Mouse (Mus musculus): Measurements from ENCODE around the gene Sgcd. TPM values are rescaled to one million over a fixed set of nuclear protein-coding genes. Genes with fewer than 3 reads are reported as not detected.

Sgcd gene
- polyA plus RNA-seq, 1 experiment, result 0.18 TPM

GRCm38 (mm10) chr11:47050390-47050789, 938.4 kb downstream of the Sgcd start:
- H3K27me3 ChIP-seq (ENCODE audit: control insufficient read depth, insufficient read depth, low read length), result no peaks in the 10 kb centered on the region
- no peak overlapping the region for H3K27ac ChIP-seq (ENCODE audit: insufficient read depth, low read depth, low read length)
- no peaks in the 10 kb centered on the region for H3K4me1 ChIP-seq (ENCODE audit: control insufficient read depth, insufficient read depth, insufficient read length, low read length)
- 38% methylated on average over 2 of the region's 2 CpGs for WGBS
- no peaks in the 10 kb centered on the region for H3K36me3 ChIP-seq (ENCODE audit: control insufficient read depth, insufficient read depth, low read length)
- H3K4me3 ChIP-seq (ENCODE audit: low read depth, low read length), result no peak overlapping the region
- TF ChIP-seq CTCF (IDR thresholded peaks at IDR 0.05; ENCODE audit: extremely low read depth, insufficient read length, insufficient replicate concordance, low read depth, low read length), result no peak

- TF ChIP-seq POLR2A (IDR thresholded peaks at IDR 0.05; ENCODE audit: low read depth, low read length) (no peak), CTCF (IDR thresholded peaks at IDR 0.05; ENCODE audit: extremely low read depth, insufficient read length, insufficient replicate concordance, low read depth, low read length) (no peak)
- no peak overlapping the region for H3K4me3 ChIP-seq (ENCODE audit: low read depth, low read length)
- H3K27ac ChIP-seq (ENCODE audit: insufficient read depth, low read depth, low read length), result no peak overlapping the region
- no peaks in the 10 kb centered on the region for H3K27me3 ChIP-seq (ENCODE audit: control insufficient read depth, insufficient read depth, low read length)
- WGBS, result 71% methylated on average over 4 of the region's 4 CpGs
- H3K4me1 ChIP-seq (ENCODE audit: control insufficient read depth, insufficient read depth, insufficient read length, low read length), result no peaks in the 10 kb centered on the region
- no peaks in the 10 kb centered on the region for H3K36me3 ChIP-seq (ENCODE audit: control insufficient read depth, insufficient read depth, low read length)
These were observed 939.0 kb downstream of the Sgcd start for GRCm38 (mm10) chr11:47049756-47050155.

- Histone ChIP-seq H3K27ac (ENCODE audit: insufficient read depth, low read depth, low read length) (no peak overlapping the region), H3K27me3 (ENCODE audit: control insufficient read depth, insufficient read depth, low read length) (no peaks in the 10 kb centered on the region), H3K4me1 (ENCODE audit: control insufficient read depth, insufficient read depth, insufficient read length, low read length) (no peaks in the 10 kb centered on the region), H3K36me3 (ENCODE audit: control insufficient read depth, insufficient read depth, low read length) (no peaks in the 10 kb centered on the region), H3K4me3 (ENCODE audit: low read depth, low read length) (no peak overlapping the region)
- no peak for TF ChIP-seq CTCF (IDR thresholded peaks at IDR 0.05; ENCODE audit: extremely low read depth, insufficient read length, insufficient replicate concordance, low read depth, low read length)
- TF ChIP-seq POLR2A (IDR thresholded peaks at IDR 0.05; ENCODE audit: low read depth, low read length), result no peak
- 76% methylated on average over 5 of the region's 5 CpGs for WGBS
These were observed 956.5 kb downstream of the Sgcd start for GRCm38 (mm10) chr11:47032318-47032717.

GRCm38 (mm10) chr11:47020874-47021273, 967.9 kb downstream of the Sgcd start:
- Histone ChIP-seq H3K27ac (ENCODE audit: insufficient read depth, low read depth, low read length) (no peak overlapping the region), H3K4me1 (ENCODE audit: control insufficient read depth, insufficient read depth, insufficient read length, low read length) (no peaks in the 10 kb centered on the region), H3K36me3 (ENCODE audit: control insufficient read depth, insufficient read depth, low read length) (no peaks in the 10 kb centered on the region), H3K27me3 (ENCODE audit: control insufficient read depth, insufficient read depth, low read length) (no peaks in the 10 kb centered on the region), H3K4me3 (ENCODE audit: low read depth, low read length) (no peak overlapping the region)
- TF ChIP-seq CTCF (IDR thresholded peaks at IDR 0.05; ENCODE audit: extremely low read depth, insufficient read length, insufficient replicate concordance, low read depth, low read length) (no peak), POLR2A (IDR thresholded peaks at IDR 0.05; ENCODE audit: low read depth, low read length) (no peak)
- WGBS, result 46% methylated on average over 6 of the region's 6 CpGs

- TF ChIP-seq POLR2A (IDR thresholded peaks at IDR 0.05; ENCODE audit: low read depth, low read length) (no peak), CTCF (IDR thresholded peaks at IDR 0.05; ENCODE audit: extremely low read depth, insufficient read length, insufficient replicate concordance, low read depth, low read length) (no peak)
- H3K27ac ChIP-seq (ENCODE audit: insufficient read depth, low read depth, low read length), result no peak overlapping the region
- WGBS, result 53% methylated on average over 2 of the region's 2 CpGs
- no peak overlapping the region for H3K4me3 ChIP-seq (ENCODE audit: low read depth, low read length)
- no peaks in the 10 kb centered on the region for H3K4me1 ChIP-seq (ENCODE audit: control insufficient read depth, insufficient read depth, insufficient read length, low read length)
- H3K36me3 ChIP-seq (ENCODE audit: control insufficient read depth, insufficient read depth, low read length), result no peaks in the 10 kb centered on the region
- no peaks in the 10 kb centered on the region for H3K27me3 ChIP-seq (ENCODE audit: control insufficient read depth, insufficient read depth, low read length)
These were observed 970.6 kb downstream of the Sgcd start for GRCm38 (mm10) chr11:47018139-47018538.

GRCm38 (mm10) chr11:47015683-47016082, 973.1 kb downstream of the Sgcd start:
- no peaks in the 10 kb centered on the region for H3K27me3 ChIP-seq (ENCODE audit: control insufficient read depth, insufficient read depth, low read length)
- no peaks in the 10 kb centered on the region for H3K4me1 ChIP-seq (ENCODE audit: control insufficient read depth, insufficient read depth, insufficient read length, low read length)
- TF ChIP-seq CTCF (IDR thresholded peaks at IDR 0.05; ENCODE audit: extremely low read depth, insufficient read length, insufficient replicate concordance, low read depth, low read length), result no peak
- no peak for TF ChIP-seq POLR2A (IDR thresholded peaks at IDR 0.05; ENCODE audit: low read depth, low read length)
- no peaks in the 10 kb centered on the region for H3K36me3 ChIP-seq (ENCODE audit: control insufficient read depth, insufficient read depth, low read length)
- 56% methylated on average over 2 of the region's 2 CpGs for WGBS
- no peak overlapping the region for H3K4me3 ChIP-seq (ENCODE audit: low read depth, low read length)
- H3K27ac ChIP-seq (ENCODE audit: insufficient read depth, low read depth, low read length), result no peak overlapping the region

GRCm38 (mm10) chr11:47014278-47014677, 974.5 kb downstream of the Sgcd start:
- no peaks in the 10 kb centered on the region for H3K27me3 ChIP-seq (ENCODE audit: control insufficient read depth, insufficient read depth, low read length)
- no peaks in the 10 kb centered on the region for H3K36me3 ChIP-seq (ENCODE audit: control insufficient read depth, insufficient read depth, low read length)
- TF ChIP-seq POLR2A (IDR thresholded peaks at IDR 0.05; ENCODE audit: low read depth, low read length), result no peak
- TF ChIP-seq CTCF (IDR thresholded peaks at IDR 0.05; ENCODE audit: extremely low read depth, insufficient read length, insufficient replicate concordance, low read depth, low read length), result no peak
- H3K4me3 ChIP-seq (ENCODE audit: low read depth, low read length), result no peak overlapping the region
- H3K4me1 ChIP-seq (ENCODE audit: control insufficient read depth, insufficient read depth, insufficient read length, low read length), result no peaks in the 10 kb centered on the region
- no peak overlapping the region for H3K27ac ChIP-seq (ENCODE audit: insufficient read depth, low read depth, low read length)

GRCm38 (mm10) chr11:47010166-47010565, 978.6 kb downstream of the Sgcd start:
- H3K36me3 ChIP-seq (ENCODE audit: control insufficient read depth, insufficient read depth, low read length), result no peaks in the 10 kb centered on the region
- H3K27me3 ChIP-seq (ENCODE audit: control insufficient read depth, insufficient read depth, low read length), result no peaks in the 10 kb centered on the region
- H3K4me3 ChIP-seq (ENCODE audit: low read depth, low read length), result no peak overlapping the region
- TF ChIP-seq CTCF (IDR thresholded peaks at IDR 0.05; ENCODE audit: extremely low read depth, insufficient read length, insufficient replicate concordance, low read depth, low read length), result no peak
- TF ChIP-seq POLR2A (IDR thresholded peaks at IDR 0.05; ENCODE audit: low read depth, low read length), result no peak
- H3K27ac ChIP-seq (ENCODE audit: insufficient read depth, low read depth, low read length), result no peak overlapping the region
- no peaks in the 10 kb centered on the region for H3K4me1 ChIP-seq (ENCODE audit: control insufficient read depth, insufficient read depth, insufficient read length, low read length)

All from small intestine, adult 2 months (tissue).